Mouse (Mus musculus): Measurements from ENCODE around the gene Fam53b. TPM values are rescaled to one million over a fixed set of nuclear protein-coding genes. Genes with fewer than 3 reads are reported as not detected.
A peak's percentile ranks its signal among the peaks of the same experiment; 100 is the strongest.

Fam53b gene
- total and polyA plus RNA-seq, 2 experiments from 2014 or later, result 5.8 to 15.4 TPM

DNA sequence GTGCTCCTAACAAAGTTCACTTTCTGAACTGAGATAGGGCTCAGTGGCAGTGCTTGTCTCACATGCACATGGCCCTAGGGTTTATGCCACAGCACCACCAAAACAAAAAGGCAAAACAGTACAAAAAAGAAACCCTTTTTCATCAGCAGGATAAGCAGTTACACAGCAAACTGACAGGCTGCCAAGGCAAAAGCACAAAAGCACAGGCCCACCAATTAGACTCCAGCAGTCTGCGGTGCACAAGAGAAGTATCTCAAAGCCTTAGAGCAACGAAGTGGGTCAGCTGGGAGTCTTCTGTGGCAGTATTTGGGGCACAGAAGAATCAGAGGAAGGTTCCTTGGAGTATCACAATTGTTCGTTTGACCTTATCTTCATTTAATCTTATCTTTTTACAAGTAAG is 7.0 kb upstream of the Fam53b start:
- Histone ChIP-seq H3K4me3 (ENCODE audit: low read depth, low read length) (no peak overlapping the region), H3K4me1 (ENCODE audit: insufficient read depth) (no peaks in the 10 kb centered on the region), H3K36me3 (ENCODE audit: insufficient read depth) (peaks cover 10% of the 10 kb centered on the region; the same call in 1 of the 2 replicates), H3K4me2 (ENCODE audit: low read depth) (no peak overlapping the region), H3K9ac (no peak overlapping the region), H3K27ac (ENCODE audit: low read depth, low read length) (no peak overlapping the region), H3K9me3 (ENCODE audit: low read length) (no peaks in the 10 kb centered on the region), H3K27me3 (ENCODE audit: insufficient read depth, low read length) (no peaks in the 10 kb centered on the region)
- ATAC-seq (0 out of 2 replicates have a peak, but pooled peaks have one; percentile 10), DNase-seq (peak; percentile 30)
- WGBS, result 20% methylated on average over 3 of the region's 3 CpGs
- no peak for TF ChIP-seq CTCF (IDR thresholded peaks at IDR 0.05; ENCODE audit: low read depth)

DNA sequence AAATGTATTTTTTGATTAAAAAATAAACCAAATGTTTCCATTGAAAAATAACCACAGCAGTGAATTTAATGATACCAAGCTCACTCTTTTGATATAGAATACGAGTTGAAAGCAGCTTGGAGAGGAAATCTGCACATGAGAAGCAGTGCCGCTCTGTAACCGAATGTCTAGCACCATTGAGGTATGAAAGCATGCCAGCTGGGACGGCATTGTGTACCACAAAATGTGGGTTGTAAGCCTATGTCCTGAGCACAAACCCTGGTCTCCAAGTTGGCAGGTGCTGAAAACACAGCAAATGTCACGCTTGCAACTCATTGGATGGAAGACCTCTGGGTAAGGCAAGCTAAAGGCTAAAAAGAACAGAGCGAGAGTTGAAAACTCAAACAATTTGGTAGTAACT is 3.4 kb upstream of the Fam53b start:
- H3K4me2 ChIP-seq (ENCODE audit: low read depth), result no peak overlapping the region
- TF ChIP-seq CTCF (IDR thresholded peaks at IDR 0.05; ENCODE audit: low read depth), result no peak
- H3K27ac ChIP-seq (ENCODE audit: low read depth, low read length), result no peak overlapping the region
- ATAC-seq, result no peak
- no peak for DNase-seq
- no peak overlapping the region for H3K4me3 ChIP-seq (ENCODE audit: low read depth, low read length)
- H3K4me1 ChIP-seq (ENCODE audit: insufficient read depth), result no peaks in the 10 kb centered on the region
- WGBS, result 40% methylated on average over 6 of the region's 6 CpGs
- H3K9ac ChIP-seq, result no peak overlapping the region
- no peaks in the 10 kb centered on the region for H3K36me3 ChIP-seq (ENCODE audit: insufficient read depth)
- no peaks in the 10 kb centered on the region for H3K9me3 ChIP-seq (ENCODE audit: low read length)
- no peaks in the 10 kb centered on the region for H3K27me3 ChIP-seq (ENCODE audit: insufficient read depth, low read length)

DNA sequence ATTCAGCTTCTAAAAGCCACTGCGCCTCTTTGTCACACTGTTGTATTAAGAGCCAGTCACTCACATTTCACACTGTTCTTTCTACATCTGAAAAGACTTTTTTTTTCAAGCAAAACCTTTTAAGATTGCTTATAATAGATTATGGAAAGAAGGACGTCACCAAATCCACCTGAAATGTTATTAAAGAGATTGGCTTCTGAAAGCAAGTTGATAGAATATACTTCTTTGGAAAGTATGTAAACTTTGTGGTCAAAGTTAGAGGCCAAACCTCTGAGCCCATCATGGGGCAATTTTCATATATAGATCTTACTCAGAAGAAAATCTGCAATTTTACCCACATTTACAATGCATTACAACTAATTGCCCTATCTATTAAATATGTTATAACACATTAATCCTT is 2.8 kb upstream of the Fam53b start:
- Histone ChIP-seq H3K4me3 (ENCODE audit: low read depth, low read length) (no peak overlapping the region), H3K9ac (no peak overlapping the region), H3K4me2 (ENCODE audit: low read depth) (no peak overlapping the region), H3K27me3 (ENCODE audit: insufficient read depth, low read length) (no peaks in the 10 kb centered on the region), H3K27ac (ENCODE audit: low read depth, low read length) (no peak overlapping the region), H3K9me3 (ENCODE audit: low read length) (no peaks in the 10 kb centered on the region), H3K4me1 (ENCODE audit: insufficient read depth) (no peaks in the 10 kb centered on the region), H3K36me3 (ENCODE audit: insufficient read depth) (no peaks in the 10 kb centered on the region)
- TF ChIP-seq CTCF (IDR thresholded peaks at IDR 0.05; ENCODE audit: low read depth), result no peak
- no peak for ATAC-seq
- WGBS, result 30% methylated on average over 2 of the region's 2 CpGs
- no peak for DNase-seq

DNA sequence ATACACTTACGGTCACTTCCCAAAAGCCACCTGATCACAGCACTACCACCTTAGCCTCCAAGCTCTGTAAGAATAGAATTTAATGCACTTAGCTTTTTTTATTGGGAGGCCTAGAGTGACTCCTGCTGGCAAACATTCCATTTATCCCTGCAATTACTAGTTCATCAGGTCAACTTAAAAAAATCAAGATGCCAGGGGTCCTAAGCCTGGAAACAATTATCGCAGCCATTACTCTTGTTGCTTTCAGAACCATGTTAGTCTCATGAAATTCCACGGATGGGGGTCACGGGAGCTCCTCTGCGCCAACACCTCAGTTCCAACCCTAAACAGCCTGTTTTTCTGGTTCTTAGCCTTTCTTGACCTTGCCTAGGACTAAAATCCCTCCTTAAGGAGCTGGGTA is 1.4 kb upstream of the Fam53b start:
- WGBS, result 86% methylated on average over 5 of the region's 5 CpGs
- Histone ChIP-seq H3K27me3 (ENCODE audit: insufficient read depth, low read length) (no peaks in the 10 kb centered on the region), H3K27ac (ENCODE audit: low read depth, low read length) (no peak overlapping the region), H3K36me3 (ENCODE audit: insufficient read depth) (no peaks in the 10 kb centered on the region), H3K4me2 (ENCODE audit: low read depth) (no peak overlapping the region), H3K4me3 (ENCODE audit: low read depth, low read length) (no peak overlapping the region), H3K9me3 (ENCODE audit: low read length) (no peaks in the 10 kb centered on the region), H3K9ac (no peak overlapping the region), H3K4me1 (ENCODE audit: insufficient read depth) (no peaks in the 10 kb centered on the region)
- no peak for ATAC-seq
- no peak for DNase-seq
- 0 out of 2 replicates have a peak, but pooled peaks have one; percentile 8 for TF ChIP-seq CTCF (IDR thresholded peaks at IDR 0.05; ENCODE audit: low read depth)

DNA sequence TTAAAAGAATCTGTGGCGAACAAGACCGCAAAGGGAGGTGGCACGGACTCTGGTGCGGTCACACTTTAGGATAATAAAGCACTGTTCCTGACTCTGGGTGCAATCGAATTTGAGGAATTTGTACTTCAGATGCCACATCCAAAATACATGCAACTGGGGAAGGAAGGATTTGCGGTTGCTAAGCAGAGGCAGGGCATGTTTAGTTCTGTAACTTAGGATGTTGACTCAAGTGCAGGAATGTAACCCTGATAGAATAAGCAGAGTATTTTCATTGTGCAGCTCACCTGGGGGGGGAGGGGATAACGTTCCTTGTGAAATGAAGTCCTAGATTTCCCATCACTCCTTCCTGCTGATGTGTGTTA is 384 bp upstream of the Fam53b start:
- H3K9ac ChIP-seq, result peak overlapping the region; percentile 59
- H3K4me3 ChIP-seq (ENCODE audit: low read depth, low read length), result peak overlapping the region; percentile 69
- TF ChIP-seq CTCF (IDR thresholded peaks at IDR 0.05; ENCODE audit: low read depth), result no peak; the same call in 1 of the 2 replicates
- 1% methylated on average over 7 of the region's 7 CpGs for WGBS
- H3K27ac ChIP-seq (ENCODE audit: low read depth, low read length), result 0 out of 2 replicates have a peak overlapping the region, but pooled peaks have one; percentile 80
- no peaks in the 10 kb centered on the region for H3K27me3 ChIP-seq (ENCODE audit: insufficient read depth, low read length)
- peak overlapping the region; percentile 90 for H3K4me2 ChIP-seq (ENCODE audit: low read depth)
- ATAC-seq (no peak), DNase-seq (no peak)
- no peaks in the 10 kb centered on the region for H3K9me3 ChIP-seq (ENCODE audit: low read length)
- peaks cover 4% of the 10 kb centered on the region; the same call in 1 of the 2 replicates for H3K4me1 ChIP-seq (ENCODE audit: insufficient read depth)
- no peaks in the 10 kb centered on the region for H3K36me3 ChIP-seq (ENCODE audit: insufficient read depth)

DNA sequence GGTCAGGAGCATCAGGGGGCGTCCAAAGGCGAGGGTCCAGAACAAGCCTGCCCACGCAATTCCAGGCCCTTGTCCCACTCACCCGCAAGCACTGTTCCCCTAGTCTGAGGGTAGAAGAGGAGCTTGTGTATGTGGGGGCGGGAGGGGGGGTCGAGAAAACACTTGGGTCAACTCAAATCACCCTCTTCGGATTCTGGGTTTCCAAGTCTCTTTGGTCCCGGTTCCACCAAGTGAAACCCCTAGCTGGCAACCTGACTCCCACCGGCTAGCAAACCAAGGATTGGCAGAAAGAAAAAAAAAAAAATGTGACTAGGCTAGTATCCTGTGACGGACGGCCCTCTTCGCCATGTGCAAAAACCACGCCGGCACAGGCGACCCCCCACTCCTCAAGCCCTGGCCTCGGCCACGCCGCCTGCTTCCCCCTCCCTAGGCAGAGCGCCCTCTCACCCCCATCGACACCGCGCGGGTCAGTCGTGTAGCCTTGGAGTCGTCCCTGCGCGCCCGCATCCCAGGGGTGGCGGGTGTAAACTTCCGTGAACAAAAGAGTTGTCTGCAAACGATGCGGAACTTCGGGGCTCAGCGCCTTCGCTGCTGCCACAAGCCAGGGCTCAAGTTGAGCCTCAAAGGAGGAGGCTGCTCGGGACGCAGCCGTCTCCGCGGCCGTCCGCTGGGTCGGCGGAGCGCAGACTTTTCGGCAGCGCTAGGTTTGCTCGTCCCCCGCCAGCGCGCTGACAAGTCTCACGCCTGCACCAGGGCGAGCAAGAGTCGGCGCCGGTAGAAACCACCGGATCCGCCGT is 869 bp downstream of the Fam53b start:
- no peaks in the 10 kb centered on the region for H3K36me3 ChIP-seq (ENCODE audit: insufficient read depth)
- peak; percentile 5 for ATAC-seq
- peak overlapping the region; percentile 59 for H3K9ac ChIP-seq
- peak; percentile 63 for DNase-seq
- H3K27ac ChIP-seq (ENCODE audit: low read depth, low read length), result peak overlapping the region; percentile 80
- H3K4me2 ChIP-seq (ENCODE audit: low read depth), result peak overlapping the region; percentile 90
- under 1% methylated on average over 58 of the region's 59 CpGs for WGBS
- H3K27me3 ChIP-seq (ENCODE audit: insufficient read depth, low read length), result no peaks in the 10 kb centered on the region
- peak overlapping the region; percentile 69 for H3K4me3 ChIP-seq (ENCODE audit: low read depth, low read length)
- no peak for TF ChIP-seq CTCF (IDR thresholded peaks at IDR 0.05; ENCODE audit: low read depth)
- H3K4me1 ChIP-seq (ENCODE audit: insufficient read depth), result peaks cover 10% of the 10 kb centered on the region; the same call in 1 of the 2 replicates
- H3K9me3 ChIP-seq (ENCODE audit: low read length), result no peaks in the 10 kb centered on the region

Data from forebrain, postnatal 0 days (tissue).